Mouse (Mus musculus) heart, embryonic 11.5 days (tissue): Measurements from ENCODE around the gene Eef1e1. TPM values are rescaled to one million over a fixed set of nuclear protein-coding genes. Genes with fewer than 3 reads are reported as not detected.
"Not testable (repeated sequence)": the region's sequence is repeated elsewhere in the genome, so short reads cannot be mapped to it uniquely, and the experiment has no call there.

Experiments used
- ATAC-seq: fragments of 200-750 bp; cut with Nextera tagmentation; replicated peaks from 2 replicates; pipeline ENCODE4 v1.8.0; 2017; ENCODE audit warnings: moderate library complexity; ENCODE audit not compliant: insufficient number of reproducible peaks, low FRiP score, low TSS enrichment
- H3K27ac ChIP-seq: fragments of 300-500 bp; sonication (generic); 2 replicates; pipeline ENCODE4 v1.5.1; 2014; ENCODE audit warnings: mild to moderate bottlenecking, low read depth, low read length
- H3K27me3 ChIP-seq: fragments of 300-500 bp; sonication (generic); 2 replicates; pipeline ENCODE4 v1.6.1; 2014; ENCODE audit warnings: mild to moderate bottlenecking, low read length, mixed read lengths; ENCODE audit not compliant: control insufficient read depth, insufficient read depth
- H3K36me3 ChIP-seq: fragments of 300-500 bp; sonication (generic); 2 replicates; pipeline ENCODE4 v1.6.1; 2014; ENCODE audit warnings: mild to moderate bottlenecking, low read length, moderate library complexity, mixed read lengths; ENCODE audit not compliant: control insufficient read depth, insufficient read depth
- H3K4me1 ChIP-seq: fragments of 300-500 bp; sonication (generic); 2 replicates; pipeline ENCODE4 v1.6.1; 2014; ENCODE audit warnings: low read length; ENCODE audit not compliant: control insufficient read depth, insufficient read depth
- H3K4me2 ChIP-seq: fragments of 300-500 bp; sonication (generic); 2 replicates; pipeline ENCODE4 v1.6.1; 2014; ENCODE audit warnings: mild to moderate bottlenecking, moderate library complexity
- H3K4me3 ChIP-seq: fragments of 300-500 bp; sonication (generic); 2 replicates; pipeline ENCODE4 v1.5.1; 2014; ENCODE audit warnings: low read depth, low read length
- H3K9ac ChIP-seq: fragments of 300-500 bp; sonication (generic); 2 replicates; pipeline ENCODE4 v1.6.1; 2014; ENCODE audit warnings: mild to moderate bottlenecking, low read depth, low read length, moderate library complexity
- H3K9me3 ChIP-seq: fragments of 300-500 bp; sonication (generic); replicated peaks from 2 replicates; pipeline ENCODE4 v1.6.1; 2016; ENCODE audit warnings: low read length; ENCODE audit not compliant: control insufficient read depth
- WGBS: fragments of 180-500 bp; shearing (Covaris S2); extraction: QIAGEN DNeasy Blood & Tissue Kit; methylation state at CpG from one replicate; pipeline ENCODE4 v1.1.7; 2014; ENCODE audit not compliant: insufficient replicate concordance; 5-methylcytosine and 5-hydroxymethylcytosine counted together
- polyA plus RNA-seq: library from polyadenylated mRNA; unstranded; fragments of >200 nt; fragmentation: Nextera tagmentation; extraction: Ambion mirVana; gene quantifications from 2 replicates; pipeline ENCODE4 v1.2.1, GENCODE M21; 2014

Gene Eef1e1
- polyA plus RNA-seq = 42.7 and 45.2 TPM in 2 replicates

- Histone ChIP-seq H3K4me1 (peaks cover 8% of the 10 kb centered on the region; the same call in 1 of the 2 replicates), H3K27me3 (no peaks in the 10 kb centered on the region), H3K9ac (peak within 1 kb of the TSS; percentile 95), H3K27ac (peak within 1 kb of the TSS; percentile 74), H3K9me3 (0 out of 2 replicates have a peak, but pooled peaks cover 4% of the 10 kb centered on the region), H3K4me2 (peak within 1 kb of the TSS; percentile 74), H3K4me3 (peak within 1 kb of the TSS; percentile 99), H3K36me3 (peaks cover 15% of the 10 kb centered on the region)
- peak; percentile 97 for ATAC-seq
- WGBS = under 1% methylated on average over 53 of the region's 59 CpGs
Measured at GRCm38 (mm10) chr13:38658528-38659280, at the start of gene Eef1e1. Gene Eef1e1, minus strand, starts transcription at chr13:38659058.

- Histone ChIP-seq H3K4me2 (no peak overlapping the region), H3K27ac (no peak overlapping the region), H3K9me3 (no peaks in the 10 kb centered on the region), H3K4me1 (no peaks in the 10 kb centered on the region), H3K36me3 (no peaks in the 10 kb centered on the region), H3K9ac (no peak overlapping the region), H3K4me3 (no peak overlapping the region), H3K27me3 (no peaks in the 10 kb centered on the region)
- no peak for ATAC-seq
- WGBS = 73% methylated on average over 6 of the region's 6 CpGs
Measured at GRCm38 (mm10) chr13:38690845-38691244, 32.0 kb upstream of the Eef1e1 start.

GRCm38 (mm10) chr13:38690028-38690427 lies 31.2 kb upstream of the Eef1e1 start:
- Histone ChIP-seq H3K27ac (no peak overlapping the region), H3K9ac (no peak overlapping the region), H3K9me3 (no peaks in the 10 kb centered on the region), H3K36me3 (no peaks in the 10 kb centered on the region), H3K4me1 (no peaks in the 10 kb centered on the region), H3K4me2 (no peak overlapping the region), H3K4me3 (no peak overlapping the region), H3K27me3 (no peaks in the 10 kb centered on the region)
- WGBS = 37% methylated on average over 3 of the region's 3 CpGs
- no peak for ATAC-seq

GRCm38 (mm10) chr13:38688761-38689160 lies 29.9 kb upstream of the Eef1e1 start:
- no peak overlapping the region for H3K9ac ChIP-seq
- no peak for ATAC-seq
- H3K36me3 ChIP-seq = no peaks in the 10 kb centered on the region
- no peak overlapping the region for H3K27ac ChIP-seq
- H3K4me2 ChIP-seq = no peak overlapping the region
- H3K27me3 ChIP-seq = no peaks in the 10 kb centered on the region
- H3K4me1 ChIP-seq = no peaks in the 10 kb centered on the region
- H3K9me3 ChIP-seq = no peaks in the 10 kb centered on the region
- no peak overlapping the region for H3K4me3 ChIP-seq
- WGBS = 82% methylated on average over 11 of the region's 11 CpGs

GRCm38 (mm10) chr13:38672336-38672735 lies 13.5 kb upstream of the Eef1e1 start:
- ATAC-seq = no peak
- Histone ChIP-seq H3K27me3 (no peaks in the 10 kb centered on the region), H3K9me3 (no peaks in the 10 kb centered on the region), H3K9ac (no peak overlapping the region), H3K36me3 (no peaks in the 10 kb centered on the region), H3K4me2 (no peak overlapping the region), H3K4me1 (no peaks in the 10 kb centered on the region), H3K4me3 (no peak overlapping the region), H3K27ac (no peak overlapping the region)
- WGBS = 79% methylated on average over 9 of the region's 9 CpGs

GRCm38 (mm10) chr13:38671451-38671850 lies 12.6 kb upstream of the Eef1e1 start:
- not testable (repeated sequence) for H3K9ac ChIP-seq, H3K4me2 ChIP-seq, H3K4me3 ChIP-seq, ATAC-seq, H3K4me1 ChIP-seq, H3K27ac ChIP-seq, H3K9me3 ChIP-seq, H3K36me3 ChIP-seq, H3K27me3 ChIP-seq
- WGBS = 88% methylated on average over 6 of the region's 6 CpGs

- no peak overlapping the region for H3K9ac ChIP-seq
- H3K36me3 ChIP-seq = no peaks in the 10 kb centered on the region
- no peaks in the 10 kb centered on the region for H3K4me1 ChIP-seq
- H3K27me3 ChIP-seq = no peaks in the 10 kb centered on the region
- H3K9me3 ChIP-seq = no peaks in the 10 kb centered on the region
- no peak overlapping the region for H3K4me3 ChIP-seq
- ATAC-seq = no peak
- H3K27ac ChIP-seq = no peak overlapping the region
- H3K4me2 ChIP-seq = no peak overlapping the region
Measured at GRCm38 (mm10) chr13:38670051-38670450, 11.2 kb upstream of the Eef1e1 start.

GRCm38 (mm10) chr13:38668514-38668913 lies 9.7 kb upstream of the Eef1e1 start:
- ATAC-seq = no peak
- no peak overlapping the region for H3K4me3 ChIP-seq
- H3K4me2 ChIP-seq = no peak overlapping the region
- H3K4me1 ChIP-seq = no peaks in the 10 kb centered on the region
- no peak overlapping the region for H3K27ac ChIP-seq
- no peaks in the 10 kb centered on the region for H3K27me3 ChIP-seq
- 23% methylated on average over 2 of the region's 2 CpGs for WGBS
- H3K36me3 ChIP-seq = no peaks in the 10 kb centered on the region
- no peak overlapping the region for H3K9ac ChIP-seq
- H3K9me3 ChIP-seq = no peaks in the 10 kb centered on the region

GRCm38 (mm10) chr13:38664753-38665152 lies 5.9 kb upstream of the Eef1e1 start:
- no peak overlapping the region for H3K9ac ChIP-seq
- H3K9me3 ChIP-seq = 0 out of 2 replicates have a peak, but pooled peaks cover 4% of the 10 kb centered on the region
- no peak overlapping the region for H3K27ac ChIP-seq
- no peak overlapping the region for H3K4me3 ChIP-seq
- no peaks in the 10 kb centered on the region for H3K4me1 ChIP-seq
- H3K27me3 ChIP-seq = no peaks in the 10 kb centered on the region
- H3K36me3 ChIP-seq = no peaks in the 10 kb centered on the region
- 44% methylated on average over 1 of the region's 1 CpGs for WGBS
- no peak overlapping the region for H3K4me2 ChIP-seq
- ATAC-seq = no peak
